Mouse (Mus musculus): ENCODE results near the gene Mical2.

Mical2 gene

DNA sequence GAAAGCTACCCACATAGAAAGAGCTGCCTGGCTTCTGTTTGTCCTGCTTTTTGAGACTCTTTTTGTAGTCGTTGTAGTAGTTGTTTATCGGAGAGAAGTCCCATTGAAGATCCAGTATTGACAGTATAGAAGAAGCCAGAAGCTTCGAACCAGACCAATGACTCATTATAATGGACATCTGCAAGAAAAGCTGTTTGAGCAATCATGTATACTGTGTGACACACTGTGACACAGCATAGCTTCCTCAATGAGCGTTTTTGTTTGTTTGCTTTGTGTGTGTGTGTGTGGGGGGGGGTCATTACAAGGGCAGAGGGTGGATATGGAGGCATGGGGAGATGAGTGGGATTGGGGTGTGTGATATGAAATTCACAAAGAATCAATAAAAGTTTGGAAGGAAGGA lies 53.0 kb downstream of the Mical2 start:
- CTCF ChIA-PET, result no interaction called here

DNA sequence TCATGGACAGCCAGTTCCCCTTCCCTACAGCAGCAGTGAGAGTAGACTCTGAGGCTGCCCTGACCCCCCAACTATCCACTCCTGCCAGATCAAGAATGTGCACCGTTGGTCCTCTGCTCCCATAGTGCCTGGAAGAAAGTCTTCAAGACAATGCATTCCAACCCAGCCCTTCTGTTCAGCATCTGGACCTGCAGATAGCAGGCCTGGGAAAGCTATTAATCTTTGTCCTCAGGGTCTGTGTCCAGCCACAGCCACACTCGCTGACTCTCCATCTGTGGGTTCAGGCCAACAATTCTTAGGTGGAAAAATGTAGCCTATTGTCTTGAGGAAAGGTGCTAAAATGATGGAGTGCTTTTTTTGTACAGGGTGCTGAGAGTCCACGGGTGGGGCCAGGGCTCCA lies 54.8 kb downstream of the Mical2 start:
- CTCF ChIA-PET, result no interaction called here

DNA sequence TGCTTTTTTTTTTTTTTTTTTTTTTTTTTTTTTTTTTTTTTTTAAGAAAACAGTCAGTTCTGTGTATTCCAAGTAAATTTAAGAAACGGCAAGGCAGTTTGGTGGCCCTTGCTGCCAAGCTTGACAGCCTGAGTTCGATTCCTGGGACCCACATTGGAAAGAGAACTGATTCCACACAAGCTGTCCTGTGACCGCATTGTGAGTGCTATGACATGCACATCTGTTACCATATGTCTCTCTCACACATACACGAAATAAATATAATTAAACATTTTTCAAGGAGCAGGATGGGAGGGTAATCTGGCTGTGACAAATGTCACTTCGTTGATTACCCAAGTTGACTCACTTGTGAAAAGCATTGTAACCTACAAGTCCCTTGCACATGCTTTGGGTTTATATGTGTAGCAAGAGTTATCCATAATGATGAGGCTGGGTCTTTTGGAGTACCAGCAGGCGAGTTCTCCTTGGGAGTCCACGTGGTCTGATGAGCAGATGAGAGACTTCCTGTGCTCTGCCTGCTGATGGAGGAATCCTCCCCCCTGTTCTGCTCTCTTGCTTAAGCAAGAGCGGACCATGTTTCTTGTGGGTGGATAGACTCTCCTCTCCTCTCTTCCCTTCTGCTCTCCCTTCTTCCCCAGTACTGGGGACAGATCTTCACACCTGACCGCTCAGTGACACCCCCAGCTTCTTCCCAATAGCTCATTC lies 58.1 kb downstream of the Mical2 start:
- CTCF ChIA-PET, result no interaction called here

DNA sequence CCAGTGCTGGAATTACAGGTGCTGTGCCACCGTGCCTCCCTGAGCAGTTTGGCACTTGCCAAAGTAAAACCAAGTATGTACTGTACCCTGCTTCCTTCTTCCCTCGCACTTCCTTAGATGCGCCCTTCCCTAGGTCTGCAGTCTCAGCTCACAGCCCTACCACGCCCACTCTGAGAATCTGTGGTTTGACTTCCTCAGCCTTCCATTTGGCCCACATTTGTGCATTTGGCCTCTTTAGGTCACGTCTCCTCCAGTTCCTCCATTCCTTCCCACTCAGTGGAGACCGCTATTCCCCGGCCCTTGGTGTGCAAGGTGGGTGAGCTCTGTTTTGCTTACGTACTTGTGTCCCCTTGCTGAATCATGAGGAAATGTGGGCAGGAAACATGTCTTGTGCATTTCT lies 59.9 kb downstream of the Mical2 start:
- CTCF ChIA-PET, result no interaction called here

DNA sequence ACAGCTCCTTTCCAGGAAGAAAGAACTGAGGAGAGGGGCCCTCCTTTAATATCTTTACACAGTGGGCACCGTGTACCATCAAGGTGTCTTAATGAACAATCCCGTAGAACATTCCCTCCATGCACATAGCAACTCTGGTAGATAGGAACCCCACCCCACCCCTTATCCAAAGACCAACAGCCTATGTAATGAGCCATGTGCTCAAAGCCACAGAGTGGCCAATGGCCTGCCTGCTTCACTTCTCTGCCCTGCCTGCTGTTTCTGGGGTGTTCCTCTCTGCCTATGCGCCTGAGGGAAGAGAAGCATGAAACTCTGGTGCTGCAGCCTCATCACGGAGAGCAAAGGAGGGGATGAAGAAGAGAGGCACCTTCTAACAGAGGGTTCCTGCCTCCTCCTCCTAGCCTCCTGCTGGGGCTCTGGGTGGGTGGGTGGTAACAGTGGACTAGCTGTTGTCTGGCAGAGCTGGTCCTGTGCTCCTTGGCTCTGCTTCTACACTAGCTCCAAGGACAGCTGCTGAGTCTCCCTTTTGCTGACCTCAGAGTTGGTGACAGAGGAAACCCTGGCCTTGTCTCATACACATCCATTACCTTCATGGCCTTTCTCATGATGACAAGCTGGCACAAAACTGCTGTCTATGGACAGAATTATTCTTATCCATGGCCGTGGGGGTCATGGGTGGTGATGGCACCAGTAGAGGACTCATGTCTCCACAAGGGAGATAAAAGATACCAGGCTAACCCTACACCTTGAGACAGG lies 62.9 kb downstream of the Mical2 start:
- CTCF ChIA-PET, result no interaction called here

DNA sequence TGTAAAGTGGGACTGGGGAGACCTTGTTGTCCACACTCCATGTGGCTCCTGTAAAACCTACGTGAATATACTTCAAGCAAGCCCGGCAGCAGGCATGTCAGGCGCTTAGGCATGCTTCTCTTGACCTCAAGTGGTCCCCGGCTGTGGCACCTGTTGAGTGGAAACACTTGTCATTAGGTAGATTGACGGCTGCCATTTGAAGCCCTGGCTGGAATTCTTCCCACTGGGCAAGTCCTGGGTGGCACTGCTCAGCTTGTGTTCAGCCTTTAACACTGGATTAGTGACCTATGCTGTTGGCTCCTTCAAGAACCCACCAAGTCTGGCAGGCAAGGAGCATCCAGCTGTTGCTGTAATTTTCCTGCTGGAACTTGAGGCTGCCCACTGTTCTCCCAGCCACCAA lies 63.9 kb downstream of the Mical2 start:
- CTCF ChIA-PET, result no interaction called here

DNA sequence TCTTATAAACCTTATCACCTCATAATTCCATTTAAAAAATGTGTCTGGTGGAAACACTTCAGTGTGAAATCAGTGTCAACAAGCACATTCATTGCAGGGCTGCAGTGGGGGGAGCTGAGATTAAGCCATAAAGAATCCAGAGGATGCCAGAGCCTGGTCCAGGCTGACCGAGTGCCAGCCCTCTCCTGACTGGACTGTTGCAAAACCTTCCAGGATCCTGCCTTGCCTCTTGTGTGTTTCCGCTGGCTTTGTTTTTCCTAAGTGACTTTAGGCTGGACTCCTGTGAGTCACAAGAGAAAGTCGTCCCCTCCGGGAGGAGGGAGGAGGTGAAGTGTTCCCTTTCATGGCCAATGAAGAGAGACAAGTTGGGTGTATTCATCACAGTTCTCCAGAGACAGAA lies 64.3 kb downstream of the Mical2 start:
- CTCF ChIA-PET, result no interaction called here

DNA sequence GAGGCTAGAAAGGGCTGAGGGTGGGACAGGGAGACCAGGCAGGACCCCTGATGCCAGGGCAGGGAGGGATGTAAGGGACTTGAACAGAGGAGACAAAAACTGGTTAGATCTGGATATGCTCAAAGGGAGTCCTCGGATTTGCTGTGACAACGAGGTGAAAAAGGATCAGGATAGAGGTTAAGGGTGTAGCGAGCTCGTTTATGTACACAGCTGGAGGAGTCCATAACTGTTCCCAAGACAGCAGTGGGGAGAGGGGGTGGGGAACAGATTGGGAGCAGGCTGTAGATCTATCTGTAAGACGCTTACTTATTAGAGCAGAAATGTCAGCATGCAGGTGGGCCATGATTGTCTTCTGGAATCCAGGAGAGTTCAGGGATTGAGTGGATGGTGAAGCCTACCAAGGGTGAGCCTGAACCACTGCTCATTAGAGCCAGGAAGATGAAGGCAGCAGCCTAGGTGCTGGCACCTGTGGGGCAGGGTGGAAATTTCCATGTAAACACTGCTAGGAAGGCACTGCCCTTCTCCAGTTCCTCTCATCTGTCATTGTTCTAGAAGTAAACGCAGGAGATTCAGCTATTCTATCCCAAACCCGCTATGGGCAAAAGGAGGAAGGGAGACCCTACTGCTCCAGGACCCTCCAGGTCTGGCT lies 67.9 kb downstream of the Mical2 start:
- CTCF ChIA-PET, result no interaction called here

DNA sequence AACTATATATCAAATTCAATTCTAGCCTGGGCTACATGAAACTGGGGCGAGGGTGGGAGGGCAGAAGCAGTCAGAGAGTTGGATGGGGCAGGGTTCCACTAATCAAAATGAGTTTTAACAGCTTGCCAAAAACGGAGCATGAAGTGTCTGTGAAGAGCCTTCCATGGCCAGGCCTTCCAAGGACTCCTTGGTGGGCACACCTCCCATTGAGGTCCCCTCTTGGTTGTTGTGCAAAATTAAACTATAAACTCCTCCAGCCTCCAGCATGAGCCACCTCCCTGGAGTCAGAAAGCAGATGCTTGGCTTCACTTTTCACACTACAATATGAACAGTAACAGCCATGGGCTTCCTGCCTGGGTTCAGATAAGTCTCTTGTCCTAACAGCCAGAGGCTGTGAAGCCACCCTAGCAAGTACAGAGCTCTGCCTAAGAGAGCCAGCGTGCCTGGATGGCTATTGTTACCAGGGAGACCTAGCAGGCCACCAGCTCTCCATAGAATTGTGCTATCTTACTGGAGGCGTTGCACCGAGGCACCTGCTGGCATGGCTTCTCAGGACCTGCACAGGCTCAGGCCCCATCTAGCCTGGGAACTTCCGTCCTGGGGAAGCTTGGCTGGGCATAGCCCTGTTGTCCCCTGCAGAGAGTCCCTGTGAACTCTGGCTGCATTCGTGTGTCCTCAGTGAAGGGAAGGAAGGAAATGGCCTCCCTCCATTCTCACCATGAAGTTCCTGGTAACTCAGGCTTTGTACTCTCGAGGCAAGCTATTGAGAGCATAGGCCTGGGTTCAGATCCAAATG lies 70.0 kb downstream of the Mical2 start:
- CTCF ChIA-PET, result no interaction called here

DNA sequence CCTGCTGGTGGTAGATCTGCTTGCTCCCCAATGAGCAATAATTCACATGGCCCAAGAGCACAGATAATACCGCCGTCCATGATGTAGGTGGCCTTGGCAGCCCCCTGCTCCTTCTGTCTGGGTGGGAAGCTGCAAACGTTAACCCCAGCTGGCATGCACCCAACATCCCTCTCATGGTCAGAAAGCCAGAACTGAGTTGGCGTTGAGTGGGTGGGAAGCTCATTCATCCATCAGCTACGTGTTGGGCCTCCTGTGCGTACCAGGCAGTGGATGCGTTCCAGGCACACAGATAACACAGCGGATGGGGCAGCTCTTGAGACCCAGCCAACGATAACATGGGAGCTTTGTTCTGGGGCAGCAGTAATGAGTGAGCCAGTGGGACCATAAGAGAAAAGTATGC lies 72.4 kb downstream of the Mical2 start:
- CTCF ChIA-PET, result no interaction called here

DNA sequence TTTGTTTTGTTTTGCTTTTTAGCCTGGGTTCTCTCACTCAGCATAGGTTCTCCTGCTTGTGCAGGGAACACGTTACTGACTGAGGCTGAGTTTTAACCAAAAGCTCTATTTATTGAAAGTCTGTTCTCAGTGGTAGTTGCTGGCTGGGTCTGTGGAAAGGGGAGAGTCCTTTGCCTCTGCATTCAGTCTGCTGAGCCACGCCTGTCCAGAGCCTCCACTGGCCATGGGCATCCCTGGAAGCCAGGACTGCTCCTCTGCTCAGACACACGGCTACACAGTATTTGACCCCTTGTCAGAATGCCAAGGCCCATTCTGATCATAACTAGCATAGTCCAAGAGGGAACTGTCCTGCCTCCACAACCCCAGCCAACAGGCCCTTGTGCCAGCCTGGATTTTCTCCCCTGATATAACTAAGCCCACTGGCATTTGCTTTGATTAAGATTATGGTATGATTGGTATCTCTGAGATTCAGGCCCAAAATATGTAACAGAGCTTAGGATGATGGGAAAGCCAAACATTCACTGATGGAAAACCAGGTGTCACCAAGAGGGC lies 73.3 kb downstream of the Mical2 start:
- CTCF ChIA-PET, result no interaction called here

DNA sequence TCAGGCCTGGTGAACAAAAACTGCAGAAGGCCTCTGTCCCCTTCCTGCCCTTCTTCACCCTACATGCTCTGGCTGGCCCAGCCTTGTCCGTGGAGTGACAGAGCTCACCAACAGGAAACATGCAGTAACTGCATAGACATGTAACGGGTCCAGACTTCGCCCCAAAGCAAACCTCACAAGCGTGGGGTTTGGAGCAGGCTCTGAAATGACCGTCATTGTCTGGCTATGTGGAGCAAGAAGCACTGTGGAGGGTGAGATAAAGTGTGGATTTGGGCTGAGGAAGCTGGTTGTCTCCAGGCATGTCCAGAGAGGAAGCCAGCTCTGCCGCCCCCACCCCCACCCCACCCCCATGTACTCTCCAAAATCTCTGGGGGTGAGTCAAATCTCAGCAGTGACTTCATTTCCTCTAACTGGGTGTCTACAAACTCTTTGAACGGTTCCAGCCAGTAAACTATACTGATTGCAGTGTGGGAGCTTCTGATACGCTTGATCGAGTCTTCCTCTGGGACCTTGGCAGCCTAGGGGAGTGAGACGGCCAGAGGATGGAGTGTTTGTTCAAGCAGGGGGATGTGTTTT lies 74.0 kb downstream of the Mical2 start:
- CTCF ChIA-PET, result no interaction called here

DNA sequence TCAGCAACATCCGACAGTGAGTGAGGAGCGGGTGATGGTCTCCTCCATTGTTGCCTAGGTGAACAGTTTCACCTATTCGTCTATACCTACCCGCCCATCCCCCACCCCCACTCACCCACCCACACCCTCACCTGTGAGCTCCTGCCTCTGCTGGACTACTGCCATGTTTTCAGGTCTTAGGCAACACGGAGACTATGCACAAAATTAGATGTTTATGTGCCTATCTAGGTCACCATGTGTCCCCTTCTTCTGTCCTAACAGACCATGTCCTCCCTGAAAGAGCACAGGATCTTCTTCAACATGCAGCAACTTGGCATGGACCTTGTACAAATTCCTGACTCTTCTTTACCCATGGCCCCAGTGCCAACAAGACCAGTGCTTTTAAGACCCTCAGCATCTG lies 74.5 kb downstream of the Mical2 start:
- CTCF ChIA-PET, result no interaction called here

DNA sequence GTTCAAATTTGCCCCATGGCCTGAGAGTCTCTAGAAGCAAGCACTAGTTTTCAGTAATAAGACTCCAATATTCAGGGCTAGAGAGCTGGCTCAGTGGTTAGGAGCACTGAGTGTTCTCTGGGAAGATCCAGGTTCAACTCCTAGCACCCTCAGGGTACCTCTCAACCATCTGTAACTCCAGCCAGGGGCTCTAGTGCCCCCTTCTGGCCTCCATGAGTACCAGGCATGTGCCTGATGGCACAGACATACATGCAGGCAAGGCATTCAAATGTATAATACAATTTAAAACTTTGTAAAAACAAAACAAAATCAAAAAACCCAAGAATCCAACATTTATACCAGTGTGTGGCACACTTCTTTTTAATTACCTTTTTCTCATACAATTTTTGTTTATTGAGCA lies 75.4 kb downstream of the Mical2 start:
- CTCF ChIA-PET, result no interaction called here

DNA sequence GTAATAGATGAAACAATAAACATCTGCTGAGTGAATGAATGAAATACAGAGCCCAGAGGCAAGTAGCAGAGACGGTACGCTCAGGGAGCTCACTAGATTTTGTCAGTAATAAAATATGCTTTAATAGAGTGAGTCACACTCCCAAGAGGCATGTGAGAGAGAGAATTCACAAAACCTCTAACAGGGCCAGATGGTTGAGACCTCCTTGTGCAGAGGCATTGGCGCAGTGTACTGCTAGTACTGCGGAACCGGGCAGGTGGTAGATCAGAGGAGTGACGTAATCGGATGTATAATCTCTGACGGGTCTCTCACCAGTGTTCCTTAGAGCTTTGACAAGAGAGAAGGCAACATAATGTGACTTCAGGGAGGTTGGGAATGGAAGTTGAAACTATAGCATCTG lies 78.7 kb downstream of the Mical2 start:
- CTCF ChIA-PET, result no interaction called here

DNA sequence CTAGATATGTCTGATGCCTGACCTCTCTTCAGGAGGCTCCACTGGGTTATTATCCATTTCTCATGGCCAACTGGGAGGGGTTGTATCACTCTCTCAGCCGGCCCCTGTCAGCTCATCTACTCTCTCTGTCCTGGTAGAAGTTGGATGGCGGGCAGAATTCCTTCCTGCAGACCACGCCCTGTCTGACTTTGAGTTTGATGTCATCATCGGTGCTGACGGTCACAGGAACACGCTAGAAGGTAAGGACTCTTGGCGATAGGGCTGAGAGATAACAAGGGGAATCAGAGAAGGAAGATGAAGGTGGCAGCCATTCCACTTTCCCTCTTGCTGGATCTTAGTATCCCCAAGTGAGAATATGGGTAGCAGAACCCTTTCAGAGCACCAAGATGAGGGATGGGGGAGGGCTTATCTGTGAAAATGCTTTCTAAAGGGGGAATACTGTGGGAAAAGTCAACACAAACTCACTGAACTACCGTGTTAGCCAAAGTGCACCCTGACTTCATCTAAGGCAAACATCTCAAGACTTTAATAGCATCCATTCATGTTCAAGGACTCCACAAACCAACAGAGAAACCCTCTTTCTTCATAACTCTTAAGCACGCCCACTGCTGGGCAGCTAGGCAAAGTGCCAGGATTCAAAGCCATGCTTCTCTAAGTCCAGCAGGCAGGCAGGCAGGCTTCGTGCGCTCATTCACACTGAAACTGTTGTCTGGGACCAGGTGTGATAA lies 83.8 kb downstream of the Mical2 start:
- CTCF ChIA-PET, result no interaction called here

DNA sequence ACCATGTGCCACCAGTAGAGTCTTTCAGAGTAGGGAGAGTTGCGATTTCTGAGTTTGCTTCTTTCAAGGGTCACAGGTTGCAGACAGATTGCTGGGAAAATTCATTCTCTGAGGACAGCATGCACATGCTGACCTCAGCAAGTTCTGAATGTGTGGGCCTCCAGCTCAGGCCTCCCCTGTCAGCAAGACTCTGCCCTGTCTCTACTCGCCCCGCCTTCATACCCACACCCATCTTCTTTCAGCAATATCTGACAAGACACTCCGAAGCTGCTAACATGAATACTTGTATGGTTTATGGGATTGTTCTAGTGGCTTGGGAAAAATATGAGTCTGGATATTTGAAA lies 84.3 kb downstream of the Mical2 start:
- CTCF ChIA-PET, result no interaction called here

DNA sequence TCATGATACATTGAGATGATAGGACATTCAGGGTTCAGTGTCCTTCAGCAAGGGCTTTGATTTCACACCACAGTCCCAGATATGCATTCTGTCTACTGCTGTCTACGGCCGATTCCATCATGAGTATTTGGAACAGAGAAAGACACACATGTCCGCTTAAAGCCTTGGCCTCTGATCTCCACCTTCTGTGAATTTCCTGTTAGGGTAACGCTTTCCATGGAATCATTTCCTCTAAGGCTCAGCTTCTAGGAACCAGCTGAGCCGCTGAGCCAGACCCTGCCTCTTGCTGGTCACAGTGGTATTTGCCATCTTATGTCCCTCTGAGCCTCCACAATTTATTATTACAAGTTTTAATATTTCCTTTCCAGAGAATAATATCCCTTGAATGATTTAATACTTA lies 87.6 kb downstream of the Mical2 start:
- CTCF ChIA-PET, result no interaction called here

DNA sequence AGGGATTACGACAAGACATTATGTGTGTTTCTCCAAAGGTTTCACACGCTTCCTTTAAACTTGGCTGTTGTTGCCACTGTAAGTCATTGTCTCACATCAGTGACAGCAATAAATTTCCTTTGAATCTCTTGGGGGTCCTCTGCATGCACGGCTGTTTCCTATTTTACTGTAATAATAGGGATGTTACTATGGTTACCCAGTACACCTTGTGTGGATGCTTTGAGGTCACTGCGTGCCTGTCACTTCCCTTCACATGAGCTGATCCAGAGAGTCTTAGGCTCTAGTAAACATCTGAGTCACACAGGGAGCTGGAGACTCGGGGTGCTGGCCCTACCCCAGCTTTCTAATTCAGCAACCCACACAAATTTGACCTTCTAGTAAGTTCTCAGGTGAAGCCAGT lies 88.0 kb downstream of the Mical2 start:
- CTCF ChIA-PET, result no interaction called here

DNA sequence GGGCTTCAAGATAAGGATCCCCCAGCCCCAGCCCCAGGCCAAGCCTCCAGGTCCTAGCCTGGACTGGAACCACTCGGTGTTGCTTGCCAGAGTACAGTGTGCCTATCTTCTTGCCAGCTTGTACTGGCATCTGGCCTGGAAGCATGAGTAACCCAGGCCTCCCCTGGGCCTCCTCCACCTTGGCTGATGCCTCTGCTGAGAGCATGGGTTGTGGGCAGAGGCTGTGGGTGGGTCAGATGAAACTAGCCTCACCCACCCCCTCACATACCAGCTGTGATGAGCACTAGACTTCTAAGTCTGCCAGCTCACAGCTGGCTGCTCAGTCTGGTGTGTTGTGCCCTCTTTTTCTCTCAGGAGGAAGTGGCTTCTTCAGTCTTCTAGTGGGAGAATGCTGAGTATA lies 90.6 kb downstream of the Mical2 start:
- CTCF ChIA-PET, result no interaction called here

DNA sequence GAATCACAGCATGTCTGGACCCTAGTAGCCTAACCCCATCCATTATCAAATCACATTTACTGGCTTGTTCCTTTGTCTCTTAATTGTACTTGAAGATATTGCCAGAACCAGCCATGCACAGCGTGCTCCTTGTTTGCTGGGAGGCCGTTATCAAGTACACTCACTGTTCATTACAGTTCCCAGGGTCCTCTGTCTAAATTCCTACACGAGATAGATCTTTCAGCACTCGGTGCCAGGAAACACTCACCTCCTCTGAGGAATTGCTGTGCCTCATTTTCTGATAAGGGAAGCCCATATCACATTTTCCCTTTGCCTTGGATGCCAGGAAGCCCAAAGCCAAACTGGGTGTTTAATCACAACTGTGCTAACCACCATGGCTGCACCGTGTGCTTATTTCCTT lies 91.8 kb downstream of the Mical2 start:
- CTCF ChIA-PET, result no interaction called here

DNA sequence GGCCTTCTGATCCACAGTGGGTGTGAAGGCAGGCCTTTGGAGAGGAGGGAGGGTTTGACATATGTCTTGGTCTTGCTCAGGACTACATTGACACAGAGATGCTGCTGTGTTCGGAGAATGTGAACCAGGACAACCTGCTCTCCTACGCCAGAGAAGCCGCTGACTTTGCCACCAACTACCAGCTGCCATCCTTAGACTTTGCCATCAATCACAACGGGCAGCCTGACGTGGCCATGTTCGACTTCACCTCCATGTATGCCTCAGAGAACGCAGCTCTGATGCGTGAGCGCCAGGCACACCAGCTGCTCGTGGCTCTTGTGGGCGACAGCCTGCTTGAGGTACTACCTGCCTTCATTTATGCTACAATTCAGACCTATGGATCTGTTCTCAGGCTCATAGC lies 92.7 kb downstream of the Mical2 start:
- CTCF ChIA-PET, result no interaction called here
